Mouse (Mus musculus) right cerebral cortex, postnatal 25 days (tissue): Measurements from ENCODE around the gene 1700020N01Rik.

ENCODE experiments used
- DNase-seq: peaks from one replicate; pipeline ENCODE4 v3.0.0; 2022

1700020N01Rik gene

GRCm38 (mm10) chr10:21592896-21593380, at the start of gene 1700020N01Rik:
Gene 1700020N01Rik (plus strand): TSS chr10:21593145.
- no peak for DNase-seq

GRCm38 (mm10) chr10:21543576-21544278, 49.2 kb upstream of the 1700020N01Rik start:
- DNase-seq = no peak

- no peak for DNase-seq
Observed at GRCm38 (mm10) chr10:21544721-21545120, 48.2 kb upstream of the 1700020N01Rik start.

GRCm38 (mm10) chr10:21545446-21545845, 47.5 kb upstream of the 1700020N01Rik start:
- DNase-seq = no peak

GRCm38 (mm10) chr10:21548871-21549505, 44.0 kb upstream of the 1700020N01Rik start:
- no peak for DNase-seq

- no peak for DNase-seq
Observed at GRCm38 (mm10) chr10:21552967-21553682, 39.8 kb upstream of the 1700020N01Rik start.

- no peak for DNase-seq
Observed at GRCm38 (mm10) chr10:21553683-21554035, 39.3 kb upstream of the 1700020N01Rik start.

- DNase-seq = no peak
Observed at GRCm38 (mm10) chr10:21554896-21555580, 37.9 kb upstream of the 1700020N01Rik start.

- no peak for DNase-seq
Observed at GRCm38 (mm10) chr10:21559769-21560168, 33.2 kb upstream of the 1700020N01Rik start.

GRCm38 (mm10) chr10:21561181-21561580, 31.8 kb upstream of the 1700020N01Rik start:
- no peak for DNase-seq

- no peak for DNase-seq
Observed at GRCm38 (mm10) chr10:21563446-21563845, 29.5 kb upstream of the 1700020N01Rik start.

- no peak for DNase-seq
Observed at GRCm38 (mm10) chr10:21564189-21564588, 28.8 kb upstream of the 1700020N01Rik start.

- no peak for DNase-seq
Observed at GRCm38 (mm10) chr10:21566074-21566473, 26.9 kb upstream of the 1700020N01Rik start.

- DNase-seq = no peak
Observed at GRCm38 (mm10) chr10:21571615-21572014, 21.3 kb upstream of the 1700020N01Rik start.

- no peak for DNase-seq
Observed at GRCm38 (mm10) chr10:21573713-21574112, 19.2 kb upstream of the 1700020N01Rik start.

GRCm38 (mm10) chr10:21575806-21576378, 17.1 kb upstream of the 1700020N01Rik start:
- no peak for DNase-seq

GRCm38 (mm10) chr10:21577798-21578197, 15.1 kb upstream of the 1700020N01Rik start:
- DNase-seq = no peak

GRCm38 (mm10) chr10:21581546-21581945, 11.4 kb upstream of the 1700020N01Rik start:
- DNase-seq = no peak

GRCm38 (mm10) chr10:21587041-21587440, 5.9 kb upstream of the 1700020N01Rik start:
- no peak for DNase-seq

- no peak for DNase-seq
Observed at GRCm38 (mm10) chr10:21588007-21588852, 4.7 kb upstream of the 1700020N01Rik start.

GRCm38 (mm10) chr10:21600931-21601330, 8.0 kb downstream of the 1700020N01Rik start:
- no peak for DNase-seq

- DNase-seq = no peak
Observed at GRCm38 (mm10) chr10:21604476-21604875, 11.5 kb downstream of the 1700020N01Rik start.
